Mouse (Mus musculus): ENCODE measurements around the gene Vars2. TPM values are rescaled to one million over a fixed set of nuclear protein-coding genes. Genes with fewer than 3 reads are reported as not detected.
A peak's percentile ranks its signal among the peaks of the same experiment; 100 is the strongest.

The Vars2 gene
- total RNA-seq, 1 experiment from 2014 or later = 49.6 TPM

GRCm38 (mm10) chr17:35633992-35634391 is 33.4 kb downstream of the Vars2 start:
- DNase-seq = peak; percentile 45

- no peak for DNase-seq
Measured at GRCm38 (mm10) chr17:35626537-35626936, 40.9 kb downstream of the Vars2 start, which contains the start of gene Gm9573. TSS of gene Gm9573 (minus strand) at chr17:35626637.

DNA sequence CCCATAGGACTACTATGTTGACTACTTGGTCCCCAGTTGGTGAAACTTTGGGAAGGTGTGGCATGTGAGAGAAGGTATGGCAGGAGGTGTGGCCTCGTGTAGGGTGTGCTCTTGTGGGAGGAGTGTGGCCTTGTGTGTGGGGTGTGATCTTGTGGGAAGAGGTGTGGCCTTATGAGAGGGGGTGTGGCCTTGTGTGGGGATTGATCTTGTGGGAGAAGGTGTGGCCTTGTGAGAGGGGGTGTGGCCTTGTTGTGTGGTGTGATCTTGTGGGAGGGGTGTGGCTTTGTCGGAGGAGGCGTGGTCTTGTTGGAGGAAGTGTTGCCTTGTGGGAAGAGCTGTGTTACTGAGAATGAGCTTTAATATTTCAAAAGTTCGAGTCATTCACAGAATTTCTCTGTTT is 50.3 kb downstream of the Vars2 start:
- DNase-seq = no peak

Other genes starting within 250 kb of the Vars2 start
- 0.74 and 7.4 TPM in 2 replicates for gene H2-Q6, start 242.7 kb downstream of the Vars2 start, total RNA-seq (2021)
- 2.7 and 11.1 TPM in 2 replicates for gene H2-Q7, start 228.4 kb downstream of the Vars2 start, total RNA-seq (2021)
- gene H2-Q10, start 197.5 kb downstream of the Vars2 start, total RNA-seq (2021) = 4.4 and 61.3 TPM in 2 replicates
- 0.26 and 0.45 TPM in 2 replicates for gene Pou5f1, start 161.6 kb downstream of the Vars2 start, total RNA-seq (2021)
- 19.9 and 21.4 TPM in 2 replicates for gene Tcf19, start 150.8 kb downstream of the Vars2 start, total RNA-seq (2021)
- gene Cchcr1, start 150.5 kb downstream of the Vars2 start, total RNA-seq (2021) = 12.0 and 14.3 TPM in 2 replicates
- gene Psors1c2, start 134.4 kb downstream of the Vars2 start, total RNA-seq (2021) = not detected in 2 replicates
- gene Cdsn, start 115.5 kb downstream of the Vars2 start, total RNA-seq (2021) = 0.23 and 0.37 TPM in 2 replicates
- not detected in 2 replicates for gene 2300002M23Rik, start 100.1 kb downstream of the Vars2 start, total RNA-seq (2021)
- gene Sfta2, start 66.0 kb downstream of the Vars2 start, total RNA-seq (2021) = not detected in 2 replicates
- gene Gm9573, start 41.0 kb downstream of the Vars2 start, total RNA-seq (2021) = not detected in 2 replicates
- not detected in 2 replicates for gene Mucl3, start 23.9 kb downstream of the Vars2 start, total RNA-seq (2021)
- gene Gtf2h4, start 6.1 kb upstream of the Vars2 start, total RNA-seq (2021) = 24.3 and 24.7 TPM in 2 replicates
- 36.3 and 36.4 TPM in 2 replicates for gene Ddr1, start 37.0 kb upstream of the Vars2 start, total RNA-seq (2021)
- gene Ier3, start 154.1 kb upstream of the Vars2 start, total RNA-seq (2021) = 12.7 and 26.3 TPM in 2 replicates
- gene Flot1, start 155.6 kb upstream of the Vars2 start, total RNA-seq (2021) = 52.4 and 59.5 TPM in 2 replicates
- 285 and 320 TPM in 2 replicates for gene Tubb5, start 170.7 kb upstream of the Vars2 start, total RNA-seq (2021)
- gene Mdc1, start 173.9 kb upstream of the Vars2 start, total RNA-seq (2021) = 20.6 and 21.9 TPM in 2 replicates
- gene Nrm, start 193.7 kb upstream of the Vars2 start, total RNA-seq (2021) = 10.6 and 15.9 TPM in 2 replicates
- 29.5 and 44.4 TPM in 2 replicates for gene Ppp1r18, start 198.0 kb upstream of the Vars2 start, total RNA-seq (2021)
- 40.2 and 41.1 TPM in 2 replicates for gene Dhx16, start 212.2 kb upstream of the Vars2 start, total RNA-seq (2021)
- 73.6 and 79.5 TPM in 2 replicates for gene 2310061I04Rik, start 229.8 kb upstream of the Vars2 start, total RNA-seq (2021)
- gene Atat1, start 242.5 kb upstream of the Vars2 start, total RNA-seq (2021) = 29.0 and 31.5 TPM in 2 replicates
- gene Mrps18b, start 248.8 kb upstream of the Vars2 start, total RNA-seq (2021) = 108 and 114 TPM in 2 replicates
- 91.4 and 97.7 TPM in 2 replicates for gene Ppp1r10, start 248.8 kb upstream of the Vars2 start, total RNA-seq (2021)

Measured in adrenal gland, postnatal 14 days (tissue).